Mouse (Mus musculus) cerebellum, adult 2 months (tissue): ENCODE measurements around the gene Dntt. TPM values are rescaled to one million over a fixed set of nuclear protein-coding genes. Genes with fewer than 3 reads are reported as not detected.

ENCODE experiments used
- DNase-seq, 2 experiments: peaks; one replicate each; pipeline ENCODE4 v3.0.0; 2021
- H3K27ac ChIP-seq: fragments of 200-500 bp; 2 replicates; pipeline ENCODE4 v1.5.1; 2012; ENCODE audit warnings: low read length, control low read depth, inconsistent platforms; ENCODE audit not compliant: insufficient read depth
- H3K27me3 ChIP-seq: fragments of 200-500 bp; 2 replicates; pipeline ENCODE4 v1.6.1; 2012; ENCODE audit warnings: inconsistent platforms, mild to moderate bottlenecking, low read length, moderate library complexity; ENCODE audit not compliant: control insufficient read depth, insufficient read depth
- H3K4me1 ChIP-seq: fragments of 200-500 bp; 2 replicates; pipeline ENCODE4 v1.6.1; 2011; ENCODE audit warnings: low read length; ENCODE audit not compliant: control insufficient read depth, insufficient read depth
- H3K4me3 ChIP-seq: fragments of 200-500 bp; replicated peaks from 2 replicates; pipeline ENCODE3; 2011; ENCODE audit warnings: mild to moderate bottlenecking, low read depth, low read length, control low read depth; ENCODE audit not compliant: insufficient read depth
- CTCF ChIP-seq: fragments of 200-500 bp; IDR thresholded peaks from 2 replicates; pipeline ENCODE4 v1.5.1; 2011; ENCODE audit warnings: low read depth, mild to moderate bottlenecking, control low read depth, low read length, moderate library complexity, borderline replicate concordance; ENCODE audit not compliant: insufficient read depth
- POLR2A ChIP-seq: fragments of 200-500 bp; IDR thresholded peaks from 2 replicates; pipeline ENCODE4 v1.6.1; 2011; ENCODE audit warnings: low read length, control low read depth, borderline replicate concordance; ENCODE audit not compliant: insufficient read depth
- WGBS: fragments of 180-500 bp; shearing (Covaris S2); methylation state at CpG from one replicate; pipeline ENCODE4 v1.1.7; 2018; 5-methylcytosine and 5-hydroxymethylcytosine counted together
- polyA plus RNA-seq: library from polyadenylated mRNA; depleted of rRNA; stranded (reverse); fragments of >200 nt; gene quantifications from 2 replicates; pipeline ENCODE4 v1.2.3, GENCODE M21; 2012

Gene Dntt
- polyA plus RNA-seq, 1 experiment = not detected

DNA sequence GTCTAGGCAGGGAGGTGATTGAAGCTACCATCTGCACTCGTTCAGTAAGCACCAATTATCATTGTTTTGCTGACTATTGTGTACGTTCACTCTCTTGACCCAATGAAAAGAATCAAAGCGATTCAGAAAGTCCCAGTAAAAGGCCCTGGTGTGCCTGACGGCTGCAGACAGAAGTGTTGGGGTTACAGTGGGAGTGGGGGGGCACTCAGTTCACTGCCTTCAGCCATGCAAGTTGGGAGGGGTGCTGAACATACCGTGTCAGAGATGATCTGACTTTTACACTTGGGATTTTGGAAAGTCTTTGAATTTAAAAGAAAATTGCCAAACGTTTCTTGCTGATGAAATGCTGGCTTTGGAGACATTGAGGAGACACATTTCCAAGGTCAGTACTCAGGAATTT is 1.1 kb downstream of the Dntt start:
- H3K4me1 ChIP-seq = no peaks in the 10 kb centered on the region; the same call in 1 of the 2 replicates
- TF ChIP-seq POLR2A = no peak
- TF ChIP-seq CTCF = no peak
- DNase-seq = no peak
- no peaks in the 10 kb centered on the region for H3K27me3 ChIP-seq
- H3K27ac ChIP-seq = no peak overlapping the region
- H3K4me3 ChIP-seq = no peak overlapping the region
- WGBS = 44% methylated on average over 6 of the region's 6 CpGs

DNA sequence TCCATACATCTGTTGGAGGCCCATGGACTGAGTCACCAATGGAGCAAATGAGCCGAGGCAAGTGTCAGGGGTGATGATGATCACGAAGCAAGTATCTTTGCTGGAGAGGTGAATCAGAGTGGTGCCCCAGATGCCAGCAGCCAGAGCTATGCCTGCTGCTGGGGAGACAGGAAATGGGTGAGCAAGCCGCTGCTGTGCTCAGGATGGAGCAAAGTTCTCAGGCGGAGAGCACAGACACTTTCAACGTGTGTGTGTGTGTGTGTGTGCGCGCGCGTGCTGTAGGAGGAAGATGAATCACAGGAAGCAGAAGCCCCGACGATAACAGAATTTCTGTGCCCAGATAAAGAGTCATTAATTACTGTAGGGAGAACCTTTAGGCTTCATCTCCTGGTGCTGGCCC is 1.9 kb downstream of the Dntt start:
- no peak for DNase-seq
- Histone ChIP-seq H3K4me3 (no peak overlapping the region), H3K27ac (no peak overlapping the region), H3K4me1 (no peaks in the 10 kb centered on the region; the same call in 1 of the 2 replicates), H3K27me3 (no peaks in the 10 kb centered on the region)
- 83% methylated on average over 11 of the region's 11 CpGs for WGBS
- TF ChIP-seq POLR2A = no peak
- no peak for TF ChIP-seq CTCF

DNA sequence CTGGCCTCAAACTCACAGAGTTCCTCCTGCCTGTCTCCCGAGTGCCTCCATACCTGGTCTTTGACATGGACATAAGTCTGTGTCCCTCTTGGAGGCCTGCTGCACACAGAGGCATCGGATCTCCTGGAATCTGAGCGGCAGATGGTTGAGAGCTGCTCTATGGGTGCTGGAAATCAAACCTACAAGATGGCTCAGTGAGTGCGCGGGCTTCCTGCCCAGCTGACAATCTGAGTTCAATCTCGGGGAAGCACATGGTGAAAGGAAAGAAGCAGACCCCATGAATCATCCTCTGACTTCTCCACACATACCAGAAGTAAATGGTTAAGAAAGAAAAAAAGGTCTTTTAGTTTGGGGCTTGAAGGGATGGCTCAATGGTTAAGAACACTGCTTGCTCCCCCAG is 2.8 kb downstream of the Dntt start:
- DNase-seq = no peak
- WGBS = 42% methylated on average over 6 of the region's 6 CpGs
- Histone ChIP-seq H3K4me1 (no peaks in the 10 kb centered on the region), H3K27me3 (no peaks in the 10 kb centered on the region), H3K4me3 (no peak overlapping the region), H3K27ac (no peak overlapping the region)
- TF ChIP-seq POLR2A (no peak), CTCF (no peak)

DNA sequence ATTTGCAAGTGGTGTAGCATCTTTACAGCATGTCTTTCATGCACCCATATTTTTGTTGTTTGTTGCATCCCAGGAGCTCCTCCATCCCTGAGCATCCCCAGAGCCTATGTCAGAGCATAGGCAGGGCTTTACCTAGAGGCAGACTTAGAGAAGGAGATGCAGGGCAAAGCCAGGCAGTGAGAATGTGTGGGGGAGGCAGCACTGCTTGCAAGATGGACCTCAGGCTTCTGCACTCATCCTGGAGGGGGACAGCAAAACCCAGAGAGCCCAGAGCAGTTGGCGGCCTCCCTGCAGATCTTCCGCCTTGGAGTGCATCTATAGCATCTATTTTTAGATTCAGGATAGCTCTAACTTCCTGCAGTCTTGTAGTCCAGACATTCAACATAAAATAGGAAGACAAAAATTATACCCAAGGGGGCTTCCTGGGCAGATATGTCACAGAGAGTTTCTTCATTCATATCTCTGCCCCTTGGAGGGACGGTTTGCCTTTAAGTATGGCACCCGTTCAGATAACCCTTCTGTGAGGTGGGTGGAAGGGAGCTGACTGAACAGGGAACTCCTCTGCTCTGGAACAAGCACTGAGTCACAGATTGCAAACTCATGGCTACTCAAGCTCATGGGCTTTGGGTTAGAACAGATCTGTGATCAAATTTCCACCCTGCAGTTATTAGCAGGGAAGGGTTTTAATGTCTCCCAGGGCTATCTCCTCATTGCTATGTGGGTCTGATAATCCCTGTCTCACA is 6.9 kb downstream of the Dntt start:
- 54% methylated on average over 4 of the region's 4 CpGs for WGBS
- no peaks in the 10 kb centered on the region for H3K4me1 ChIP-seq
- no peak for TF ChIP-seq CTCF
- TF ChIP-seq POLR2A = no peak
- H3K4me3 ChIP-seq = no peak overlapping the region
- no peaks in the 10 kb centered on the region for H3K27me3 ChIP-seq
- DNase-seq = no peak
- no peak overlapping the region for H3K27ac ChIP-seq

DNA sequence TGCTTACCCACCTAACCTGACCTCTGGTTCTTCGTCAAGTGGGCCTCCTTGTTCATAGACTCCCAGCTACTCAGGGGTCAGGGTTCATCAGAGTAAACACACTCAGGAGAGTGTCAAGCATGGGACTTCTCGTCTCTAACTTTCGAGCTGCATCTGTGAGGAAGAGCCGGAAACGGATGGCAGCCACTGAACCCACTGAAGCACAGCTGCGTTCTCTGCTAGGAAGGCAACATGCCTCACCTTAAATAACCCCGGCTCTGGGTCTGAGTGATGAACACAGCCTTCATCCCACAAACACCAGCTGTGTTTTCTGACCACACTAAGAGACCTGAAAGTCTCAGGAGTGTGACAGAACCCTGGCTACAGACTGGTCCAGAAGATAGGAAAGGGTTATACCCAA is 10.0 kb downstream of the Dntt start:
- WGBS = 89% methylated on average over 7 of the region's 7 CpGs
- DNase-seq = no peak
- Histone ChIP-seq H3K27ac (no peak overlapping the region), H3K4me3 (no peak overlapping the region), H3K4me1 (no peaks in the 10 kb centered on the region), H3K27me3 (no peaks in the 10 kb centered on the region)
- no peak for TF ChIP-seq POLR2A
- no peak for TF ChIP-seq CTCF

DNA sequence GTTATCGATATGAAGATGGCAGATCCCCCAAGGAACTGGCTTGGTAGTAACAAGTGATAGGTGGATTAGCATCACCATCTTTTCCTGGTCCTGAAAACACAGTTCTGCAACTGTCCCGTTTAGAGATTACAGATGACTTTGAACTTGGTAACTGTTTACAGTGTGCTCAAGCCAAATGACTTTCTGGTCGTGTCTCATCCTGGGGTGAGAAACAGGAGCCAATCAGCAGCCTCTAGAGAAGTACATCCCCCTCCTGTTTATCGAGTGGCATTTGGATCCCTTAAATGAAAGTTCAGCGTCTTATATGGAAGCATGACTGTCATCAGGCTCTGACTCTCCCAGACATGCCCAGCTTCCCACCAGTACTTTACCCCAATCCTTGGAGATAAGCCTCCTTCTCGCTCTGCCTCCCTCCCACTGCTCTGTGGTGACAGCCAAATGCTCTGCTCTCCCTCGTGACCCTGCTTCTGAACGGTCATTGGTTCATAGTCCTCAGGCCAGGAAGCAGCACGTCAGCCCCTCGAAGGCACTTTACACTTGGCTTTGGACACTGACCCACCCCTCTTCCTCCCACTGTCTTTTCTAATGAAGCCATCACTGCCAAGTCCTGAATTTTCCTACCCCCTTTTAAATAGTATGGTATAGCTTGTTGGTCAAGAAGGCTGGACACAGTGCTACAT is 16.2 kb downstream of the Dntt start:
- 37% methylated on average over 10 of the region's 10 CpGs for WGBS
- no peaks in the 10 kb centered on the region for H3K4me1 ChIP-seq
- H3K27me3 ChIP-seq = no peaks in the 10 kb centered on the region
- no peak for DNase-seq
- H3K4me3 ChIP-seq = no peak overlapping the region
- TF ChIP-seq POLR2A = no peak
- TF ChIP-seq CTCF = no peak
- no peak overlapping the region for H3K27ac ChIP-seq

DNA sequence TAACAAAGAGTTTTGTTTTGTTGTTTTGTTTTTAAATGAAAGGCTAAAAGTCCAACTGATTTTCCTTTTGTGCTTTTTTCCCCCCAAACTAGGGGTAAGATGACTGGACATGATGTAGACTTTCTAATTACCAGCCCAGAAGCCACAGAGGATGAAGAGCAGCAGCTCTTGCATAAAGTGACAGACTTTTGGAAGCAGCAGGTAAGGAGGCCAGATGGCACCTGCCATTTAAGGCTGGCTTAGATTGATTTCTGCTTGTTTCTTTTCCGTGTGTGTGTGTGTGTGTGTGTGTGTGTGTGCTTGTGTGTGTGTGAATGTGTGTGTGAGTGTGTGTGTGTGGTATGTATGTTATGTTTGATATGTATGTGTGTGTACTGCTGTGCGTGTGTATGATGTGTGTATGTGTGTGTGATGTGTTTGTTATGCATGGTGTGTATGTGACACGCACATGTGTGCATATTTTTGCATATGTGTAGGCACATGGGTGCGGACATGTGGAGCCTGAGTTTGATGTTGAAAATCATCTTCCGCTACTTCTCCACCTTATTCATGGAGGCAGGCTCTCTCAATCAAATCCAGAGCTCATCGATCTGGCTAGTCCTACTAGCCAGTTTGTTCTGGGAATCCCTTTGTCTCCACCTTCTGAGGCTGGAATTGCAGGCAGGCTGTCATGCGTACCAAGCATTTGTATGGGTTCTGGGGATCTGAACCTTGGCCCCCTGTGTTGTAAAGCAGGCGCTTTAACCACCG is 18.5 kb downstream of the Dntt start:
- DNase-seq = no peak
- Histone ChIP-seq H3K4me1 (no peaks in the 10 kb centered on the region), H3K27me3 (no peaks in the 10 kb centered on the region), H3K27ac (no peak overlapping the region), H3K4me3 (no peak overlapping the region)
- no peak for TF ChIP-seq POLR2A
- 67% methylated on average over 9 of the region's 9 CpGs for WGBS
